ENCODE assay signal across 8 mouse cellular contexts in the genomic region with DNA sequence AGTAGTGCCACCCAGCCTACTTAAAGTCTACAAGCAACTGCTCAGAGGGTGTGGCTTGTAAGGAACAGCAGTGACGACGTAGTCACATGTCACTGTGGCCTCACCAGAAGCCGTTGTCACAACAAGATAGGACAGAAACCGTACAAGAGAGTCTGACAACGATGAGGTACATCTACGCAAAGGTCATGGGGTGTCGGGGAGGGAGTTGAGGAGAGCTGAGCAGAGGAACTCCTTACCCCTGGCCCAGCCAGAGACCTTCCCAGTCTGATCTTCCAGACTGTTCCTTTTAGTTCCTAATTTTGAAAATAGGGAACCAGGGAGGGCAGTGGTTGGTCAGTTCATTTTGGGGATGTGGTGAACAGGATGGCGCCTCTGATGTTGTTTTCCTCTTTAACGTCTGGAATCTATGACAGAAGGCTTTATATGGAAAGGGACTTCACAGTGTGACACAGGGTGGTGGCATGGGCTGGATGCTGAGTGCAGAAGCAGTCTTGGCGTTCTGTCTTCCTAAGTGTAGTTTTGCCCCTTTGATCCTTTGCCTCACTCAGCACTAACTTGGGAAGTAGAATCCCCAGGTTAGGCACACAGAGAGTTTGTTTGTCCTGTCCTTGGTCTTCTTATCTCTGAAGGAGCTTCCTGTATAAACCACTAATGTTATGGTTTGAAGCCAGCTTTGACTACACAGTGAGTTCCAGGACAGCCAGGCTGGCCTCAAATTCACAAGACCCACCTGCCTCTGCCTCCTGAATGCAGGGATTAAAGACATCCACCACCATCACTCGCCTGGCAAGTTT.
DNase-seq lines count a peak whose midpoint lies in the region; ATAC-seq lines count a peak whose summit lies in the region.

No protein-coding gene starts in this region.

- H3K4me3 ChIP-seq in heart, embryonic 10.5 days: no peak overlapping the region
- no peak overlapping the region for H3K4me3 ChIP-seq in brown adipose tissue, adult 24 weeks (ENCODE audit: insufficient read depth, low read depth, low read length)
- peak overlapping the region; percentile 21; the same call in 1 of the 2 replicates for H3K4me3 ChIP-seq in liver, embryonic 11.5 days (ENCODE audit: low read depth, low read length)
- H3K4me3 ChIP-seq in hindbrain, embryonic 16.5 days (ENCODE audit: low read length): no peak overlapping the region

- peak overlapping the region; percentile 55 for H3K9ac ChIP-seq in liver, embryonic 11.5 days (ENCODE audit: low read depth, low read length)
- no peak overlapping the region for H3K9ac ChIP-seq in hindbrain, embryonic 16.5 days (ENCODE audit: low read depth, low read length)

- intact Hi-C loops in left cerebral cortex, postnatal 36 days (cut with DNase I): loop anchor here (10.0 kb wide), 1 partner anchor 198 kb away; no protein-coding TSS in a partner anchor

- 0 out of 2 replicates have a peak overlapping the region, but pooled peaks have one; percentile 75 for H3K27ac ChIP-seq in heart, embryonic 10.5 days
- peak overlapping the region; percentile 45 for H3K27ac ChIP-seq in brown adipose tissue, adult 24 weeks (replicated peaks; ENCODE audit: low read depth, low read length)
- peak overlapping the region; percentile 58; the same call in 1 of the 2 replicates for H3K27ac ChIP-seq in liver, embryonic 11.5 days (ENCODE audit: low read depth, low read length)
- H3K27ac ChIP-seq in hindbrain, embryonic 16.5 days (ENCODE audit: low read depth, low read length): no peak overlapping the region

- H3K4me1 ChIP-seq in heart, embryonic 10.5 days: peaks cover 56% of the 10 kb centered on the region
- H3K4me1 ChIP-seq in brown adipose tissue, adult 24 weeks (ENCODE audit: control insufficient read depth, insufficient read depth, insufficient read length, low read length): peaks cover 17% of the 10 kb centered on the region
- peaks cover 61% of the 10 kb centered on the region for H3K4me1 ChIP-seq in liver, embryonic 11.5 days (replicated peaks; ENCODE audit: control insufficient read depth, insufficient read depth, low read length)
- peaks cover 7% of the 10 kb centered on the region; the same call in 1 of the 2 replicates for H3K4me1 ChIP-seq in hindbrain, embryonic 16.5 days (ENCODE audit: control insufficient read depth, insufficient read depth, low read depth, low read length)

- peak overlapping the region; percentile 60 for H3K4me2 ChIP-seq in liver, embryonic 11.5 days
- H3K4me2 ChIP-seq in hindbrain, embryonic 16.5 days (ENCODE audit: low read length): no peak overlapping the region

- H3K9me3 ChIP-seq in heart, embryonic 10.5 days: no peaks in the 10 kb centered on the region
- no peaks in the 10 kb centered on the region for H3K9me3 ChIP-seq in liver, embryonic 11.5 days (ENCODE audit: control insufficient read depth, low read length)
- H3K9me3 ChIP-seq in hindbrain, embryonic 16.5 days (ENCODE audit: control insufficient read depth, low read length): no peaks in the 10 kb centered on the region

- WGBS in heart, embryonic 10.5 days: 58% methylated on average over 11 of the region's 11 CpGs
- WGBS in liver, embryonic 11.5 days: 36% methylated on average over 11 of the region's 11 CpGs
- WGBS in hindbrain, embryonic 16.5 days: 93% methylated on average over 11 of the region's 11 CpGs

- no peaks in the 10 kb centered on the region for H3K27me3 ChIP-seq in heart, embryonic 10.5 days (ENCODE audit: insufficient read depth, poor library complexity, severe bottlenecking)
- no peaks in the 10 kb centered on the region for H3K27me3 ChIP-seq in liver, embryonic 11.5 days (replicated peaks; ENCODE audit: control insufficient read depth, insufficient read depth, low read length)
- no peaks in the 10 kb centered on the region for H3K27me3 ChIP-seq in hindbrain, embryonic 16.5 days (replicated peaks; ENCODE audit: control insufficient read depth, insufficient read depth, low read length)

- no peak for DNase-seq in heart, embryonic 10.5 days (ENCODE audit: low spot score)
- DNase-seq in heart, adult 8-10 months (ENCODE audit: low spot score): no peak
- DNase-seq in liver, embryonic 11.5 days (ENCODE audit: low spot score): peak; percentile 47
- DNase-seq in cerebellum, postnatal 10 days: no peak
- DNase-seq in left cerebral cortex, postnatal 36 days (ENCODE audit: low spot score in 2 of 2): no peak

- ATAC-seq in liver, embryonic 11.5 days (replicated peaks; ENCODE audit: low FRiP score): peak; percentile 90
- peak; percentile 94 for ATAC-seq in megakaryocyte-erythroid progenitor cell, adult 5-6 weeks (replicated peaks; ENCODE audit: low FRiP score, low TSS enrichment, poor library complexity, severe bottlenecking)
- ATAC-seq in hindbrain, embryonic 16.5 days: no peak

- no peaks in the 10 kb centered on the region for H3K36me3 ChIP-seq in heart, embryonic 10.5 days
- peaks cover 4% of the 10 kb centered on the region; the same call in 1 of the 2 replicates for H3K36me3 ChIP-seq in liver, embryonic 11.5 days (ENCODE audit: control insufficient read depth, insufficient read depth, low read length)
- no peaks in the 10 kb centered on the region for H3K36me3 ChIP-seq in hindbrain, embryonic 16.5 days (ENCODE audit: control insufficient read depth, insufficient read depth, low read length)
